Mouse (Mus musculus): Measurements from ENCODE around the gene Pnpla7. TPM values are rescaled to one million over a fixed set of nuclear protein-coding genes. Genes with fewer than 3 reads are reported as not detected.

Pnpla7 gene
- total and polyA plus RNA-seq, 3 experiments: 18.5 to 26.1 (median 23.4) TPM

DNA sequence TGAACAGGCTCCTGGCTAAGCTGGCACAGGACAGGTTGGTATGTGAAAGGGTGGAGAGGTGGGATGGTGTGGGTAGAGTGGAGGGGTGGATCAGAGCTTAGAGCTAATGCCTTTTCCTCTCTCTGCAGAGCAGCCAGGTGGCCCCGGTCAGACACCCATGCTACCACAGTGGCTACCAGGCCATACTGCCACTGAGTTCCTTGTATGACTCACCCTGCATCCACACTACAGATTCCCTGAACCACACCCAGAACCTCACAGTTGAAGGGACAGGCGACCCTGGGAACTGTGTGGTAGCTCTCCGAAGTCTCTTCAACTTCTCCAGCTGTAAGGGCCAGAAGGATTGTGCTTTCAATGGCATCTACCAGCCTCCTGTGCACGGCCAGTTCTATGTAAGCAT lies 107.9 kb downstream of the Pnpla7 start:
- TF ChIP-seq EP300 (IDR thresholded peaks at IDR 0.05; ENCODE audit: low read length) (no peak), JUND (conservative IDR thresholded peaks at IDR 0.05; ENCODE audit: low read depth, low read length) (no peak), USF2 (conservative IDR thresholded peaks at IDR 0.05; ENCODE audit: low read depth, low read length) (no peak), SMC3 (IDR thresholded peaks at IDR 0.05; ENCODE audit: low read depth, low read length) (no peak), JUN (IDR thresholded peaks at IDR 0.05; ENCODE audit: insufficient read depth, low read depth, low read length) (no peak), KAT2A (IDR thresholded peaks at IDR 0.05; ENCODE audit: insufficient replicate concordance, low read length) (no peak), TBP (conservative IDR thresholded peaks at IDR 0.05; ENCODE audit: low read depth, low read length) (no peak), GABPA (IDR thresholded peaks at IDR 0.05; ENCODE audit: insufficient replicate concordance, low read depth, low read length) (no peak), SIN3A (IDR thresholded peaks at IDR 0.05; ENCODE audit: low read length) (no peak), NRF1 (IDR thresholded peaks at IDR 0.05; ENCODE audit: low read depth, low read length) (no peak), ZKSCAN1 (IDR thresholded peaks at IDR 0.05; ENCODE audit: borderline replicate concordance, low read depth, low read length) (no peak), NELFE (IDR thresholded peaks at IDR 0.05; ENCODE audit: low read depth, low read length) (no peak), MXI1 (IDR thresholded peaks at IDR 0.05; ENCODE audit: low read depth, low read length) (no peak), ZMIZ1 (IDR thresholded peaks at IDR 0.05; ENCODE audit: low read depth, low read length) (no peak), CTCF (conservative IDR thresholded peaks at IDR 0.05 in 1 of 2, IDR thresholded peaks at IDR 0.05 in 1 of 2; ENCODE audit: low read depth in 2 of 2, low read length in 2 of 2) (no peak), POLR2AphosphoS2 (IDR thresholded peaks at IDR 0.05; ENCODE audit: low read depth, low read length) (no peak), RAD21 (IDR thresholded peaks at IDR 0.05; ENCODE audit: low read depth, low read length) (no peak), MAFK (IDR thresholded peaks at IDR 0.05; ENCODE audit: insufficient replicate concordance, low read length) (no peak), USF1 (IDR thresholded peaks at IDR 0.05; ENCODE audit: low read depth, low read length) (no peak), ETS1 (conservative IDR thresholded peaks at IDR 0.05; ENCODE audit: low read depth, low read length) (no peak)
- Histone ChIP-seq H3K36me3 (replicated peaks in 1 of 2; ENCODE audit: control insufficient read depth in 1 of 2, insufficient read depth in 1 of 2, low read length in 1 of 2) (peaks cover 0 to 8% of the 10 kb centered on the region in 2 experiments), H3K4me1 (ENCODE audit: control insufficient read depth in 1 of 2, insufficient read depth in 2 of 2) (no peaks in the 10 kb centered on the region; a peak in 1 of 4 replicates), H3K4me2 (ENCODE audit: insufficient read depth, low read depth, poor library complexity, severe bottlenecking) (no peak overlapping the region), H3K9ac (ENCODE audit: insufficient read depth, low read depth) (no peak overlapping the region), H3K4me3 (replicated peaks in 1 of 3; ENCODE audit: low read depth in 2 of 3, low read length in 2 of 3, poor library complexity in 1 of 3) (no peak overlapping the region), H3K27me3 (replicated peaks) (no peaks in the 10 kb centered on the region), H3K9me3 (replicated peaks; ENCODE audit: low read length) (no peaks in the 10 kb centered on the region), H3K79me2 (replicated peaks; ENCODE audit: control insufficient read depth, extremely low read depth, insufficient read depth, poor library complexity, severe bottlenecking) (no peaks in the 10 kb centered on the region), H3K27ac (ENCODE audit: insufficient read depth, low read depth) (no peak overlapping the region)
- in situ Hi-C loops (cut with MboI; ENCODE audit: low pct_ligation_motif_present, low pct_unique_long_range_greater_than_20kb, low sequenced_read_pairs): no loop called here
- no peak for DNase-seq (ENCODE audit: extremely low read depth)
- dilution Hi-C loops (cut with MboI; ENCODE audit: extremely low pct_ligation_motif_present, extremely low pct_unique_long_range_greater_than_20kb, low sequenced_read_pairs): no loop called here

DNA sequence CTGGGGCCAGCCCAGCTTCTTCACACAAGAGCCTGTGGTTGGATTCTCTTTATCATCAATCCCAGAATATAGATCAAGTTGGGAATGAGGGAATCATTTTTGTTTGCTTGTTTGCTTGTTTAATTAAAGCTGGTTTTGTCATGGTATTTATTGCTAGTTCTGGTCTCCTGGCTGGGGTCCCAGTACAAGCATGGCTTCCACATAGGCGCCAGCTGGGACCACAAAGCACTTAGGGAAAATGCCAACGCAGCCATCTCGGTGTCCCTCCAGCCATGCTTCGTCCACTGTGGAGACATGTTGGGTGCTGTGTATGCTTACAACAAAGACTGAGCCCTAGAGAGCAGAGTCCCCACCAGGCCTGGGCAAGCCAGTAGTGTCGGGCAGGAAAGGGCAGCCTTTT lies 109.7 kb downstream of the Pnpla7 start:
- Histone ChIP-seq H3K27ac (ENCODE audit: insufficient read depth, low read depth) (no peak overlapping the region), H3K36me3 (replicated peaks in 1 of 2; ENCODE audit: control insufficient read depth in 1 of 2, insufficient read depth in 1 of 2, low read length in 1 of 2) (peaks cover 0 to 25% of the 10 kb centered on the region in 2 experiments), H3K9me3 (replicated peaks; ENCODE audit: low read length) (no peaks in the 10 kb centered on the region), H3K27me3 (replicated peaks) (no peaks in the 10 kb centered on the region), H3K9ac (ENCODE audit: insufficient read depth, low read depth) (no peak overlapping the region), H3K4me1 (ENCODE audit: control insufficient read depth in 1 of 2, insufficient read depth in 2 of 2) (no peaks in the 10 kb centered on the region; a peak in 1 of 4 replicates), H3K4me2 (ENCODE audit: insufficient read depth, low read depth, poor library complexity, severe bottlenecking) (no peak overlapping the region), H3K4me3 (replicated peaks in 1 of 3; ENCODE audit: low read depth in 2 of 3, low read length in 2 of 3, poor library complexity in 1 of 3) (no peak overlapping the region), H3K79me2 (replicated peaks; ENCODE audit: control insufficient read depth, extremely low read depth, insufficient read depth, poor library complexity, severe bottlenecking) (no peaks in the 10 kb centered on the region)
- in situ Hi-C loops (cut with MboI; ENCODE audit: low pct_ligation_motif_present, low pct_unique_long_range_greater_than_20kb, low sequenced_read_pairs) (no loop called here), dilution Hi-C loops (cut with MboI; ENCODE audit: extremely low pct_ligation_motif_present, extremely low pct_unique_long_range_greater_than_20kb, low sequenced_read_pairs) (no loop called here)
- no peak for DNase-seq (ENCODE audit: extremely low read depth)
- TF ChIP-seq KAT2A (IDR thresholded peaks at IDR 0.05; ENCODE audit: insufficient replicate concordance, low read length) (no peak), JUN (IDR thresholded peaks at IDR 0.05; ENCODE audit: insufficient read depth, low read depth, low read length) (no peak), PAX5 (IDR thresholded peaks at IDR 0.05; ENCODE audit: low read length) (no peak), E2F4 (IDR thresholded peaks at IDR 0.05; ENCODE audit: insufficient replicate concordance, low read depth, low read length) (no peak), RCOR1 (conservative IDR thresholded peaks at IDR 0.05; ENCODE audit: low read depth, low read length) (no peak), USF2 (conservative IDR thresholded peaks at IDR 0.05; ENCODE audit: low read depth, low read length) (no peak), BHLHE40 (IDR thresholded peaks at IDR 0.05; ENCODE audit: low read depth, low read length) (no peak), IRF4 (IDR thresholded peaks at IDR 0.05; ENCODE audit: low read depth, low read length) (no peak), EP300 (IDR thresholded peaks at IDR 0.05; ENCODE audit: low read length) (no peak), POLR2AphosphoS2 (IDR thresholded peaks at IDR 0.05; ENCODE audit: low read depth, low read length) (no peak), SMC3 (IDR thresholded peaks at IDR 0.05; ENCODE audit: low read depth, low read length) (no peak), ETS1 (conservative IDR thresholded peaks at IDR 0.05; ENCODE audit: low read depth, low read length) (no peak), MAZ (IDR thresholded peaks at IDR 0.05; ENCODE audit: low read depth, low read length) (no peak), ZMIZ1 (IDR thresholded peaks at IDR 0.05; ENCODE audit: low read depth, low read length) (no peak), CHD1 (IDR thresholded peaks at IDR 0.05; ENCODE audit: low read depth, low read length) (no peak), ZC3H11A (IDR thresholded peaks at IDR 0.05; ENCODE audit: low read depth, low read length) (no peak), RAD21 (IDR thresholded peaks at IDR 0.05; ENCODE audit: low read depth, low read length) (no peak), GABPA (IDR thresholded peaks at IDR 0.05; ENCODE audit: insufficient replicate concordance, low read depth, low read length) (no peak), MYC (IDR thresholded peaks at IDR 0.05; ENCODE audit: low read depth, low read length) (no peak)
